In the genomic region with DNA sequence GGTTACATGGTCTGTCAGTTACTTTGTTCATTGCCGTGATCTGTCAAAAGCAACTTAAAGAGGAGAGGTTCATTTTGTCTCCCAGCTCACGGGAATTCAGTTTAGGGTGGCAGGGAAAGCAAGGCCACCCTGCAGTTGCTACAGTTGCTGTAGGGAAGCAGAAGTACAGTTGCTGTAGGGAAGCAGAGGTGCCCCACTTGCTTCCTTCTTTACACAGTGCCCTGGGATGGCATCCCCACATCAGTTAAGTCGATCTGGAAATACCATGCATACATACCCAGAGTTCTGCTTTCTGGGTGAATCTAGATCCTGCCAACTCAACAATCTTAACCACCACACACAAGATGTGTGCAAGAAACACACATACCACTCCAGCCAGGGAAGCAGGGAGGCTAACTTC, we compare ENCODE assay signal across 20 mouse cellular contexts.
"Had no signal": no experiment of that assay in that cellular context is flagged by ENCODE, and none has a peak within 500 bp of the region (broad histone marks: within the 10 kb centered on the region; RNA-seq: fewer than 3 reads in every experiment).

No protein-coding gene starts in this region.

- H3K4me3 ChIP-seq: lung, embryonic 15.5 days; megakaryocyte, embryonic 14.5 days; midbrain, embryonic 10.5 days; midbrain, embryonic 13.5 days; neural tube, embryonic 12.5 days; neural tube, embryonic 15.5 days; stomach, embryonic 15.5 days had no signal

- ATAC-seq: intestine, postnatal 0 days; midbrain, embryonic 13.5 days; midbrain, embryonic 16.5 days had no signal

- H3K9me3 ChIP-seq: lung, embryonic 15.5 days; midbrain, embryonic 10.5 days; midbrain, embryonic 13.5 days; neural tube, embryonic 12.5 days; neural tube, embryonic 15.5 days; stomach, embryonic 15.5 days had no signal

- H3K36me3 ChIP-seq: lung, embryonic 15.5 days; midbrain, embryonic 10.5 days; midbrain, embryonic 13.5 days; neural tube, embryonic 12.5 days; neural tube, embryonic 15.5 days; stomach, embryonic 15.5 days had no signal

- H3K27me3 ChIP-seq: lung, embryonic 15.5 days; megakaryocyte, embryonic 14.5 days; midbrain, embryonic 13.5 days; neural tube, embryonic 12.5 days; neural tube, embryonic 15.5 days; stomach, embryonic 15.5 days had no signal

- H3K4me1 ChIP-seq: midbrain, embryonic 10.5 days; midbrain, embryonic 13.5 days; neural tube, embryonic 12.5 days; neural tube, embryonic 15.5 days; stomach, embryonic 15.5 days had no signal

- H3K27ac ChIP-seq: kidney, postnatal 0 days; liver, embryonic 14.5 days; lung, embryonic 15.5 days; midbrain, embryonic 10.5 days; midbrain, embryonic 13.5 days; neural tube, embryonic 12.5 days; neural tube, embryonic 15.5 days; stomach, embryonic 15.5 days had no signal

- DNase-seq: kidney, adult 2 months; kidney, postnatal 25 days; lung, adult 18-20 months; lung, postnatal 10 days; lung, postnatal 36 days; retina, postnatal 1 day; right cerebral cortex, postnatal 25 days; spleen, adult 18-20 months; thymus, postnatal 25 days had no signal
